Mouse (Mus musculus) heart, adult 11 months (tissue): ENCODE measurements at regions not wholly inside any gene's neighbourhood (a gene's known extent, or its start where the extent isn't known, plus 50 kb on each side); places are given as distances from the start of the nearest gene placed in this dataset.

Experiments
- DNase-seq: peaks from one replicate; pipeline ENCODE4 v3.0.0; 2022

GRCm38 (mm10) chr2:169319521-169319920 is 268.0 kb downstream of the Gm11011 start:
- no peak for DNase-seq

- no peak for DNase-seq
These were observed 273.1 kb downstream of the Gm11011 start for GRCm38 (mm10) chr2:169314396-169314930.

GRCm38 (mm10) chr2:169311821-169312220 is 275.7 kb downstream of the Gm11011 start:
- no peak for DNase-seq

GRCm38 (mm10) chr2:169311356-169311755 is 276.2 kb downstream of the Gm11011 start:
- peak; percentile 90 for DNase-seq

GRCm38 (mm10) chr2:169304360-169304759 is 283.2 kb downstream of the Gm11011 start:
- no peak for DNase-seq

- DNase-seq, result peak; percentile 84
These were observed 286.6 kb downstream of the Gm11011 start for GRCm38 (mm10) chr2:169300966-169301365.

GRCm38 (mm10) chr2:169300411-169300810 is 287.1 kb downstream of the Gm11011 start:
- peak; percentile 34 for DNase-seq

- peak; percentile 98 for DNase-seq
These were observed 289.5 kb downstream of the Gm11011 start for GRCm38 (mm10) chr2:169297841-169298627.

GRCm38 (mm10) chr2:169297226-169297625 is 290.3 kb downstream of the Gm11011 start:
- DNase-seq, result peak; percentile 66

GRCm38 (mm10) chr2:169293351-169293750 is 294.2 kb downstream of the Gm11011 start:
- DNase-seq, result peak; percentile 54

GRCm38 (mm10) chr2:169288891-169289605 is 298.5 kb downstream of the Gm11011 start:
- peak; percentile 67 for DNase-seq

- peak; percentile 78 for DNase-seq
These were observed 300.8 kb downstream of the Gm11011 start for GRCm38 (mm10) chr2:169286701-169287100.

GRCm38 (mm10) chr2:169282508-169283117 is 304.9 kb downstream of the Gm11011 start:
- DNase-seq, result peak; percentile 61

- DNase-seq, result peak; percentile 81
These were observed 312.2 kb downstream of the Gm11011 start for GRCm38 (mm10) chr2:169275371-169275770.

GRCm38 (mm10) chr2:169274101-169274500 is 313.4 kb downstream of the Gm11011 start:
- no peak for DNase-seq

GRCm38 (mm10) chr2:169272622-169273021 is 314.9 kb downstream of the Gm11011 start:
- DNase-seq, result peak; percentile 31

GRCm38 (mm10) chr2:169272018-169272417 is 315.5 kb downstream of the Gm11011 start:
- DNase-seq, result no peak

GRCm38 (mm10) chr2:169260636-169261035 is 305.2 kb upstream of the Zfp64 start:
- DNase-seq, result no peak

GRCm38 (mm10) chr2:169244572-169244971 is 289.2 kb upstream of the Zfp64 start:
- DNase-seq, result no peak

GRCm38 (mm10) chr2:169243981-169244380 is 288.6 kb upstream of the Zfp64 start:
- DNase-seq, result peak; percentile 83

GRCm38 (mm10) chr2:169237856-169238255 is 282.5 kb upstream of the Zfp64 start:
- DNase-seq, result peak; percentile 55

GRCm38 (mm10) chr2:169237321-169237720 is 281.9 kb upstream of the Zfp64 start:
- peak; percentile 55 for DNase-seq

- DNase-seq, result peak; percentile 45
These were observed 279.1 kb upstream of the Zfp64 start for GRCm38 (mm10) chr2:169234368-169235070.
